Mouse (Mus musculus) megakaryocyte progenitor cell, adult 5-6 weeks (primary cell): ENCODE measurements around the gene Stxbp2. TPM values are rescaled to one million over a fixed set of nuclear protein-coding genes. Genes with fewer than 3 reads are reported as not detected.
A peak's percentile ranks its signal among the peaks of the same experiment; 100 is the strongest.

ENCODE experiments used
- ATAC-seq: replicated peaks from 2 replicates; pipeline ENCODE4 v1.8.0; 2016; ENCODE audit warnings: mild to moderate bottlenecking, moderate TSS enrichment, inconsistent platforms; ENCODE audit not compliant: poor library complexity
- total RNA-seq, 2 experiments: library from RNA; stranded (forward) in 1 of 2; stranded (reverse) in 1 of 2; fragments of 157-497, 149-512 nt in 1 of 2; fragments of 200-1000 nt in 1 of 2; gene quantifications; 2 replicates each; pipeline versions ENCODE4 v1.2.3 to v1.2.4; 2015 to 2017

The Stxbp2 gene
- total RNA-seq, 2 experiments from 2014 or later: 93.7 to 143 TPM

DNA sequence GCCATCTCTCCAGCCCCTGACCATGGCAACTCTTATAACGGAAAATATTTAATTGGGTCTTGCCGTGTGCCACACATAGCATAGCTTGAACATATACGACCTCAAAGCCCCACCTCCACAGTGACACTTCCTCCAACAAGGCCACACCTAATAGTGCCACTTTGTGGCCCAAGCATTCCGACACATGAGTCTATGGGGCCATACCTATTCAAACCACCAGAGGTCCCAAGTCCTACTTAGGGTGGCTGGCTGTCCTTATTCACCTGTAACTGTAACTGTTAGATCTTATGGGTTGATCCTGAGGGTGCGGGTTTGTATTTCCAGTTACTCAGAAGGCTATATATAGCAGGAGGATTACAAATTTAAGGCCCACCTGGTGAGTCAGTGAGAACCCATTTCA, 2.7 kb upstream of the Stxbp2 start:
- peak; percentile 61 for ATAC-seq

GRCm38 (mm10) chr8:3631478-3631875, 722 bp downstream of the Stxbp2 start:
- ATAC-seq: peak; percentile 54

GRCm38 (mm10) chr8:3645804-3646203, 15.0 kb downstream of the Stxbp2 start:
- peak; percentile 89 for ATAC-seq

DNA sequence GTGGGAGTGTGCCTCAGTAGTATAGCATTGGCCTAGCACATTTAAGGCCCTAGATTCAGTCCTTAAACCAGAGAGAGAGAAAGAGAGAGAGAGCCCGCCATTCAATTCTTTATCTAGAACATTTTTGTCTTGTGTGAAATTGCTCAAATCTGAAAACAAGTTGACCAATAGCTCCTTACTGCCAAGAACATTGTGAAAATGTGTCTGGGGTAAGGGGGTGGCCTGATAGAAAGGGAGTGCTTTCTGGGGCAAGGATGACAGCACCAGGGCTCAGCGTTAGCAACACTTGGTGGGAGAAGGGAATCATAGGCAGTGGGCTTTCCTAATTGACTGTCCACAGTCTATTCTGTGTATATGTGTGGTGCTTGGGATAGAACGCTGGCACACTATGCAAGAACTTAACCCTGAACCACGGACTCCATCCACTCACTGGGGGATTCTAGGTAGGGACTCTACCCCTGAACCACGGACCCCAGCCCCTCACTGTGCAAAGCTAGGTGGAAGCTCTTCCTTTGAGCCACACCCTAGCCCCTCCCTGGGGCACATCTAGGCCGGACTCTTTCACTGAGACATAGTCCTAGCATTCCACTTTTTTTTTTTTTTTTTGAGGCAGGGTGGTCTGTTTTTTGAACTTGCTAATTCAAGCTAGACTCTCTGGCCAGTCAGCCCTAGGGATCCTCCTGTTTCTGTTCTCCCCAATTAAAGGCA, 16.2 kb downstream of the Stxbp2 start:
- 0 out of 2 replicates have a peak, but pooled peaks have one; percentile 13 for ATAC-seq

- ATAC-seq: no peak
Observed at GRCm38 (mm10) chr8:3647561-3647960, 16.8 kb downstream of the Stxbp2 start.

DNA sequence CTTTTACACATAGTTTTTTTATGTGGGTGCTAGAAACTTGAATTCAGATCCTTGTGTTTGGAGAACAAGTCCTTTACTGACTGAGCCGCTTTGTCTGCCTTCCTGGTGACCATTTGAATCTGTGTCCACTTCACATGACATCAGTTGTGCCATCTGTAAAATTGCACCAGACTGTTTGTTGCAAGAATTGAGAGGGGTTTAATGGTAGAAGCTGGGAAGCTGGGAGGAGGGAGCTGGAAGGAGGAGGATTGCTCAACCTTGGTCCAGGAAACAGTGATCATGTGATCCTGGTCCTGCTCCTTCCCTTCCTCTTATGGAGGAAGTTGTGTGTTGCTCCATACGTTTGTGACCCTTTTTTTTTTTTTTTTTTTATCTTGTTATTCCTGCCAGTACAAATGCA, 17.5 kb downstream of the Stxbp2 start:
- ATAC-seq: peak; percentile 59

GRCm38 (mm10) chr8:3648990-3649389, 18.2 kb downstream of the Stxbp2 start:
- peak; percentile 20; the same call in 1 of the 2 replicates for ATAC-seq

- peak; percentile 12; the same call in 1 of the 2 replicates for ATAC-seq
Observed at GRCm38 (mm10) chr8:3652845-3653244, 22.1 kb downstream of the Stxbp2 start.

DNA sequence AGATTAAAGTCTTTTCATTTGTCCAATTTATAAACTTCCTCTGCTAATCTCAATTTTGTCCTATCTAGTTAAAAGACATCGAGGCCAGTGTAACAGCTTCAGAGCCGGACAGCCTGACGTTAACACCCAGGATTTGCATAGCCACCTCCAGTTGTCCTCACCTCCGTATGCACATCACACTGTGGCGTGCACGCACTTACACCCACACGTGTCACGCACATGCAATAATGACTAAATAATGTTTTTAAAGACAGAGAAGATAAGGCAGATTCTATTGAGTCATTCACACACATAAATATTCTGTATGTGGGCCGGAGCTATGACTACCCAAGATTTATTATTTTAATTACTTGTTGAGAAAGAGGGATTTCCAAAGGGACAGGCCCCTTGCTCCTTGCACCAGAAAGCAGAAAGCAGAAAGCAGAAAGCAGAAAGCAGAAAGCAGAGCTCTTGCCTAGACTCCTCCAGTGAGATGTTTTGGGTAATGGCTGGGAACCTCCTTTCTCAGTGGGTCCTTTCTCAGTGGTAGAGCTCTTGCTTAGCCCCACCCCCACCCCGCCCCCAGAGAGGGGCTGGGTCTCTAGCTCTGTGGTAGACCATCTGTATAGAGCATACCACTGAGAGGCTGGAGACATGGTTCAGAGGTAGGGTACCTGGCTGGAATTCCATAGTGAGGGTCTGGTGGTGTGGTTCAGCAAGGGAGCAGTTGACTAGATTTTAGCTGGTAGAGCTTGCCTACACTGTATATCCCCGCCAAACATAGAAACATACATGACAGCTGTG, 24.2 kb downstream of the Stxbp2 start:
- no peak for ATAC-seq

GRCm38 (mm10) chr8:3655526-3655925, 24.8 kb downstream of the Stxbp2 start, which contains the start of gene Retn:
Gene Retn, plus strand, starts transcription at chr8:3655770.
- no peak for ATAC-seq

DNA sequence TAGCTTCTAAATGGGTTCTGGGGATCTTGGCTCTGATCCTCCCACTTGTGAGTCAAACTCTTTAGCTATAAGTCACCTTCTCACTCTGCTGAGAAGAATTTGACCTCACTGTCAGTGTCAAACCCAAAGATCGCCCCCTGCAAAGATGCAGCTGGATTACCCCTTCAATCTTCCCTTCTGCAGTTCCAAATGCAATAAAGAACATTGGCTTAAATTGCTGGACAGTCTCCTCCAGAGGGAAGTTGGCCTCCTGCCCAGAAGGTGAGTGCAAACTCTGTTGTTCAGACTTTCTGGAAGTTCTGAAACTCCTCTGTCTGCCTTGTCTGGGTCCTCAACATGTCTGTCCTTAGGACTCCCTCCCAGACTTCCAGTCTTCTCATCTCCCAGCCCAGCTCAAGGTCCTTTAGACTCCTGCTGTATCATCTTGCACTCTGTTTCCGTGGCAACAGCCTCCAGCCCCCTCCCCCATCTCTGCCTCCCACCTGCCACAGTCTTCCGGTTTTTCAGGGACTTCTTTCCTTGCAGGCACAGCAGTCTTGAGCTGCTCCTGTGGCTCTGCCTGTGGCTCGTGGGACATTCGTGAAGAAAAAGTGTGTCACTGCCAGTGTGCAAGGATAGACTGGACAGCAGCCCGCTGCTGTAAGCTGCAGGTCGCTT, 26.1 kb downstream of the Stxbp2 start:
- ATAC-seq: no peak

DNA sequence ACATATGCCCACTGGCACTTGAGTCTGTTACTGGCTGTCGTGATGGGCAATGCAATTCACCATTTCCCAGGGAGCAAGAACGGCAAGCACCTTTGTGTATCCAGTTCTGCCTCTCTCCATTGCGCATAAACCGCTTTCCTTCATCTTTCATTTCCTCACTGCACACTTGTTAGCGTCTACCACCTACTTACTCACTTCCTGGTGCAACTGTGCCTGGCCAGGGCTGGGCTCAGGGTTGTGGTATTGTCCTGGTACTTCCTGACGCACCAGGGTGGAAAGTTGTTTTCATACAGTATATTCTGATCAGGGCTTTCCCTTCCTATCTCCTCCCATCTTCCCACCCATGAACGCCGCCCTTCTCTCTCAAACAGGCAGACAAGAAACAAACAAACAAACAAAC, 30.1 kb downstream of the Stxbp2 start:
- ATAC-seq: peak; percentile 64

DNA sequence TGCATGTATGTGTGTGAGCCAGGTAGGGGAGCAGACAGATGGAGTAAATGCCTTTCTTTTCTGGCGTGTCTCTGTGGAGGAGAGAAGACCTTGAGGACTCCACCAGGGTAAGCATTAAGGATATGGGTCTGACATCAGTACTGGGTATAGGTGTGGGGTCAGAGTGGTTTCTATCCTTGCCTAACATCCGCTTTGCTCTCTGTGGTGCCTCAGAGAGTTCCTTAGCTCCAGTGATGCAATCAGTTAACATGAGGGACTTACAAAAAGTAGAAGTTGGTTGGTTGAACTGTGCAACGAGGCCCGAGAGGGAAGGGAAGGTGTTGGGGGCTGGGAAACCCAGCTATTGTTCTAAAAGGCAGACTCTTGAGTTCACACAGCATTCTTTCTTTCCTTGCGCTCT, 33.6 kb downstream of the Stxbp2 start:
- peak; percentile 88 for ATAC-seq

DNA sequence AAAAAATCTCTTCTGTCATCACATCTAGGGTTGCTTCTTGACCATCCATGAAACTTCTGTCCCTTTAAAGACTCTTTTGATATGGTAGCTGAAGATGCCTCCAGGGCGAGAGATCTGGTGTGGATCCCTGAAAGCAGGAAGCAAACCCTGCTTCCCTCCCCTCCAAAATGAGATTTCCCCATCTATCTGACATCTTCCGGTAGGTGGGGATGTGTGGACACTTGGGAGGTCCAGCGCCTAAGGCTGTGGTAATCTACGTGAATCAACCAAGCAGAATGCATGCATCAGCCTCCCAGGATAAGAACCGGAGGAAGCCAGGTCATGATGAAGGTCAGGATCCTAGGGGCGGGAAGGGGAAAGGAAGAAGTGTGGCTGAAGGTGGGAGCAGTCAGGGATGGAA, 34.8 kb downstream of the Stxbp2 start, which contains the start of gene Mcemp1:
Gene Mcemp1 (plus strand): TSS at position 248 of the 400 bp plus-strand sequence.
- peak; percentile 43 for ATAC-seq

- ATAC-seq: peak; percentile 51
Observed at GRCm38 (mm10) chr8:3670388-3670787, 39.6 kb downstream of the Stxbp2 start.

DNA sequence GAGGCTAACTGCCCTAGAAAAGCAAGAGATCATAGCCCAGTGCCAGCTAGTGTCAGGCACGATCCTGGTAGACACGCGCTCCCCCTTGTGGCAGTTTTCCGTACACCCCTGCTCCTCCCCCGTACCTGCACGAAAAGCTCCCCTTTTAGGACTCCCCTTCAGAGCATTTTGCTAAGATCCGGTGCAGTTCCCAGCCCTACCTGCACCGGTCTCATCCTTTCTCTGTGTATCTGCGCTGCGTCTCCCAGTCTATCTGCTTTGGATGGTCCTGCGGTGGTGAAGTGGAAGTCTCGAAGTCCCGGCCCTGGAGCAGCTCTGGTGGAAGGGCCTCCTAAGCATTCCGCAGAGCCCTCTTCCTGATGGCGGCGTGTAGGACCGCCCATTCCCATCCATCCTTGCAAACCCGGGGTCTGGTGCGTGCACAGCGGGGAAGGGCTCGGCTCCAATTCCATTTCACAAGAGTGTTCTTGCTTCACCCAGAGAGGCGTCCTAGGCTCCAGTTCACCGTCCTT, 41.3 kb downstream of the Stxbp2 start, which contains the start of gene Fcor:
Gene Fcor (minus strand): TSS at position 383 of the 512 bp plus-strand sequence.
- ATAC-seq: peak; percentile 65

- no peak for ATAC-seq
Observed at GRCm38 (mm10) chr8:3674671-3675070, 43.9 kb downstream of the Stxbp2 start.

- ATAC-seq: peak; percentile 77
Observed at GRCm38 (mm10) chr8:3676131-3676992, 45.6 kb downstream of the Stxbp2 start, which contains the start of gene Trappc5. Gene Trappc5, plus strand, starts transcription at chr8:3676299.

DNA sequence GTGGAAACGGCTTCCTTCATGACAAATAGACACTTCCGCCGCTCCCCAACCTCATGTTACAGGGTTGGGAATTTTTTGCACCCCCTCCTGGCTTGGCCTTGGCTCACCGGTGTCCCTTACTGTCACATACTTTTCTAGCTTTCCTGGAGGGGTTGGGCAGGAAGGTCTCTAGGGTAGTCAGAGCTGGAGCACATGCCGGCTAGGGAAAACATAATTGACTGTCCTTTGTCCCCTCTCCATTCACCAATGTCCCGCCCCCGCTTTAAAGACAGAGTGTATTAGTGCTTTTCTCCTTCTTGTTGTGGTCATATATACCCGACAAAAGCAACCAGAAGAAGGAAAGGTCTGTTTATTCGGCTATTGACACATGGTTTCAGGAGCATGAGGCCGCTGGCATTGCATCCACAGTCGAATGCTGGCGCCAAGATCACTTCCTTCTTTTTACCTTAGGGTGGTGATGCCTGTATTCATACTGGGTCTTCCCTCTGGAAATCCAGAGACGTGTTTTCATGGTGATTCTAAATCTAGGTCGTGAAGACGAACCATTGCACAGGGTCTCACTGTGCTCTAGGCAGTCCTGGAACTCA, 46.3 kb downstream of the Stxbp2 start:
- peak; percentile 33 for ATAC-seq

DNA sequence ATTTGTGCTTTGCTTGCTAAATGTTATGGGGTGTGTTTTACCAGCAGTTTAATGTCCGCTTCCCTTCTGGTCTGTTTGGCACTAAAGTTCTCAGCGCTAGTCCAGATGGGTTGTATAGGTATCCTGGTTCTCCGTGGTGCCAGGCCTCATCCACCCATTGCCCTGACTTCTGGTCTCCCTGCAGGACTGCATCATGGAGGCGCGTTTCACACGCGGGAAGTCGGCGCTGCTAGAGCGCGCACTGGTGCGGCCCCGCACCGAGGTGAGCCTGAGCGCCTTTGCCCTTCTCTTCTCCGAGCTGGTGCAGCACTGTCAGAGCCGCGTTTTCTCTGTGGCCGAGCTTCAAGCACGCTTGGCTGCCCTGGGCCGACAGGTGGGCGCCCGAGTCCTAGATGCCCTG, 48.1 kb downstream of the Stxbp2 start:
- no peak for ATAC-seq
